Mouse (Mus musculus): ENCODE results near the gene Ank. TPM values are rescaled to one million over a fixed set of nuclear protein-coding genes. Genes with fewer than 3 reads are reported as not detected.

Ank gene
- polyA plus RNA-seq, 1 experiment, result 3.7 TPM

GRCm38 (mm10) chr15:27630601-27631383, 164.3 kb downstream of the Ank start, which contains the start of gene Otulin:
TSS of gene Otulin (minus strand) at chr15:27630693.
- Histone ChIP-seq H3K36me3 (ENCODE audit: control insufficient read depth) (peaks cover 22% of the 10 kb centered on the region), H3K9me3 (ENCODE audit: control insufficient read depth, low read length) (no peaks in the 10 kb centered on the region), H3K4me3 (replicated peaks) (peak within 1 kb of the TSS; percentile 94), H3K27me3 (ENCODE audit: control insufficient read depth) (no peaks in the 10 kb centered on the region), H3K4me1 (ENCODE audit: control insufficient read depth) (peaks cover 42% of the 10 kb centered on the region)
- TF ChIP-seq GATA1 (IDR thresholded peaks at IDR 0.05; ENCODE audit: low read length), result no peak
- TF ChIP-seq TAL1 (IDR thresholded peaks at IDR 0.05; ENCODE audit: low read length), result no peak

GRCm38 (mm10) chr15:27633941-27634900, 167.7 kb downstream of the Ank start:
- TF ChIP-seq TAL1 (IDR thresholded peaks at IDR 0.05; ENCODE audit: low read length), result no peak
- no peak for TF ChIP-seq GATA1 (IDR thresholded peaks at IDR 0.05; ENCODE audit: low read length)
- no peaks in the 10 kb centered on the region for H3K27me3 ChIP-seq (ENCODE audit: control insufficient read depth)
- H3K4me3 ChIP-seq (replicated peaks), result no peak overlapping the region
- no peaks in the 10 kb centered on the region for H3K9me3 ChIP-seq (ENCODE audit: control insufficient read depth, low read length)
- H3K4me1 ChIP-seq (ENCODE audit: control insufficient read depth), result peaks cover 18% of the 10 kb centered on the region
- no peaks in the 10 kb centered on the region for H3K36me3 ChIP-seq (ENCODE audit: control insufficient read depth)

- no peaks in the 10 kb centered on the region for H3K27me3 ChIP-seq (ENCODE audit: control insufficient read depth)
- TF ChIP-seq TAL1 (IDR thresholded peaks at IDR 0.05; ENCODE audit: low read length) (no peak), GATA1 (IDR thresholded peaks at IDR 0.05; ENCODE audit: low read length) (no peak)
- no peaks in the 10 kb centered on the region for H3K36me3 ChIP-seq (ENCODE audit: control insufficient read depth)
- H3K4me3 ChIP-seq (replicated peaks), result no peak overlapping the region
- no peaks in the 10 kb centered on the region for H3K9me3 ChIP-seq (ENCODE audit: control insufficient read depth, low read length)
- no peaks in the 10 kb centered on the region for H3K4me1 ChIP-seq (ENCODE audit: control insufficient read depth)
Measured at GRCm38 (mm10) chr15:27641171-27641570, 174.7 kb downstream of the Ank start.

GRCm38 (mm10) chr15:27642895-27643294, 176.4 kb downstream of the Ank start:
- no peaks in the 10 kb centered on the region for H3K27me3 ChIP-seq (ENCODE audit: control insufficient read depth)
- H3K4me1 ChIP-seq (ENCODE audit: control insufficient read depth), result no peaks in the 10 kb centered on the region
- H3K36me3 ChIP-seq (ENCODE audit: control insufficient read depth), result no peaks in the 10 kb centered on the region
- H3K9me3 ChIP-seq (ENCODE audit: control insufficient read depth, low read length), result no peaks in the 10 kb centered on the region
- no peak overlapping the region for H3K4me3 ChIP-seq (replicated peaks)
- no peak for TF ChIP-seq TAL1 (IDR thresholded peaks at IDR 0.05; ENCODE audit: low read length)
- no peak for TF ChIP-seq GATA1 (IDR thresholded peaks at IDR 0.05; ENCODE audit: low read length)

Other genes with a start within 250 kb of the Ank start
- gene Otulin, start 164.0 kb downstream of the Ank start, polyA plus RNA-seq (2012), result 1.0 and 1.3 TPM in 2 replicates
- 0.01 and 0.07 TPM in 2 replicates for gene Otulinl, start 214.9 kb downstream of the Ank start, polyA plus RNA-seq (2012)

All from erythroblast, embryonic 14.5 days (primary cell).